Mouse (Mus musculus) layer of hippocampus, adult 8-10 months (tissue): ENCODE measurements around the gene Ifi35. TPM values are rescaled to one million over a fixed set of nuclear protein-coding genes. Genes with fewer than 3 reads are reported as not detected.
"Not testable (repeated sequence)": the region's sequence is repeated elsewhere in the genome, so short reads cannot be mapped to it uniquely, and the experiment has no call there.

Experiments used
- DNase-seq, 2 experiments: peaks; one replicate each; pipeline ENCODE4 v3.0.0; 2022; ENCODE audit warnings: low spot score in 2 of 2
- total RNA-seq, 4 experiments: library from RNA; stranded (reverse); gene quantifications; 2 replicates each; pipeline ENCODE4 v1.2.4; 2022

Ifi35 gene
- total RNA-seq, 4 experiments from 2014 or later = 2.2 to 7.6 (median 3.5) TPM

GRCm38 (mm10) chr11:101446860-101447259 lies 1.3 kb upstream of the Ifi35 start:
- DNase-seq = not testable (repeated sequence)

GRCm38 (mm10) chr11:101447786-101448185 lies 421 bp upstream of the Ifi35 start:
- DNase-seq = no peak

GRCm38 (mm10) chr11:101448899-101449298 lies 692 bp downstream of the Ifi35 start:
- no peak for DNase-seq

- DNase-seq = not testable (repeated sequence)
Measured at GRCm38 (mm10) chr11:101449596-101449995, 1.4 kb downstream of the Ifi35 start.

GRCm38 (mm10) chr11:101450394-101450793 lies 2.2 kb downstream of the Ifi35 start:
- no peak for DNase-seq

GRCm38 (mm10) chr11:101451536-101451935 lies 3.3 kb downstream of the Ifi35 start:
- DNase-seq = no peak

- DNase-seq = no peak
Measured at GRCm38 (mm10) chr11:101452093-101452774, 4.0 kb downstream of the Ifi35 start.

- DNase-seq = no peak
Measured at GRCm38 (mm10) chr11:101454702-101455101, 6.5 kb downstream of the Ifi35 start.

GRCm38 (mm10) chr11:101455627-101456026 lies 7.4 kb downstream of the Ifi35 start:
- no peak for DNase-seq

- DNase-seq = no peak
Measured at GRCm38 (mm10) chr11:101457631-101458030, 9.4 kb downstream of the Ifi35 start.

- no peak for DNase-seq
Measured at GRCm38 (mm10) chr11:101458217-101458616, 10.0 kb downstream of the Ifi35 start.

- no peak for DNase-seq
Measured at GRCm38 (mm10) chr11:101459716-101460115, 11.5 kb downstream of the Ifi35 start.

- no peak for DNase-seq
Measured at GRCm38 (mm10) chr11:101460321-101460720, 12.1 kb downstream of the Ifi35 start.

- DNase-seq = no peak
Measured at GRCm38 (mm10) chr11:101462141-101462540, 13.9 kb downstream of the Ifi35 start.

- no peak for DNase-seq
Measured at GRCm38 (mm10) chr11:101462583-101463440, 14.6 kb downstream of the Ifi35 start.

- DNase-seq = no peak
Measured at GRCm38 (mm10) chr11:101464211-101465100, 16.2 kb downstream of the Ifi35 start, which contains the start of gene Rnd2. Gene Rnd2, plus strand, starts transcription at chr11:101464999.

- DNase-seq = no peak
Measured at GRCm38 (mm10) chr11:101465101-101465868, 17.1 kb downstream of the Ifi35 start.

GRCm38 (mm10) chr11:101465869-101466551 lies 17.8 kb downstream of the Ifi35 start, which contains the start of gene Vat1:
Gene Vat1, minus strand, starts transcription at chr11:101466230.
- DNase-seq = no peak

- not testable (repeated sequence) for DNase-seq
Measured at GRCm38 (mm10) chr11:101466552-101466950, 18.3 kb downstream of the Ifi35 start.
